ENCODE assay signal across 27 mouse cellular contexts in genomic region chr6:142045746-142046145, GRCm38 (mm10). TPM values are rescaled to one million over a fixed set of nuclear protein-coding genes. Genes with fewer than 3 reads are reported as not detected.
"Had no signal": no experiment of that assay in that cellular context is flagged by ENCODE, and none has a peak within 500 bp of the region (broad histone marks: within the 10 kb centered on the region; RNA-seq: fewer than 3 reads in every experiment).

No protein-coding gene starts in this region.

- DNase-seq: gastrocnemius, adult 2 months; gastrocnemius, postnatal 10 days; gastrocnemius, postnatal 25 days; heart, adult 18-20 months; heart, postnatal 10 days; heart, postnatal 4 days; liver had no signal

- ATAC-seq: hindbrain, embryonic 16.5 days; inflammation-experienced regulatory T-cells, adult 6 months; intestine, embryonic 15.5 days; intestine, postnatal 0 days; liver, embryonic 12.5 days had no signal

- H3K27me3 ChIP-seq: heart, embryonic 12.5 days; hindbrain, embryonic 12.5 days; intestine, embryonic 15.5 days; limb, embryonic 12.5 days; liver, embryonic 12.5 days had no signal

- H3K4me1 ChIP-seq: heart, embryonic 10.5 days; heart, embryonic 12.5 days; hindbrain, embryonic 10.5 days; hindbrain, embryonic 12.5 days; intestine, embryonic 15.5 days; limb, embryonic 10.5 days; liver, embryonic 12.5 days had no signal

- H3K4me2 ChIP-seq: heart, embryonic 12.5 days; hindbrain, embryonic 12.5 days; hindbrain, embryonic 14.5 days; intestine, embryonic 15.5 days; limb, embryonic 12.5 days; liver, embryonic 12.5 days had no signal

- H3K27ac ChIP-seq: gastrocnemius, adult 2 months; heart, embryonic 10.5 days; hindbrain, embryonic 10.5 days; hindbrain, embryonic 12.5 days; hindbrain, embryonic 14.5 days; intestine, embryonic 15.5 days; kidney, postnatal 0 days; layer of hippocampus, adult 2 months; left cerebral cortex, adult 2 months; limb, embryonic 10.5 days; limb, embryonic 12.5 days; liver, embryonic 12.5 days; liver, embryonic 14.5 days had no signal

- H3K36me3 ChIP-seq: heart, embryonic 10.5 days; heart, embryonic 12.5 days; hindbrain, embryonic 10.5 days; hindbrain, embryonic 12.5 days; intestine, embryonic 15.5 days; limb, embryonic 10.5 days; limb, embryonic 12.5 days; liver, embryonic 12.5 days had no signal

- H3K9me3 ChIP-seq: heart, embryonic 10.5 days; heart, embryonic 12.5 days; hindbrain, embryonic 10.5 days; hindbrain, embryonic 12.5 days; intestine, embryonic 15.5 days; limb, embryonic 10.5 days had no signal

- H3K4me3 ChIP-seq: gastrocnemius, adult 2 months; heart, embryonic 10.5 days; heart, embryonic 12.5 days; hindbrain, embryonic 10.5 days; hindbrain, embryonic 12.5 days; intestine, embryonic 15.5 days; layer of hippocampus, adult 2 months; left cerebral cortex, adult 2 months; limb, embryonic 10.5 days; limb, embryonic 12.5 days; liver, embryonic 12.5 days had no signal

- H3K9ac ChIP-seq: heart, embryonic 12.5 days; hindbrain, embryonic 12.5 days; hindbrain, embryonic 14.5 days; intestine, embryonic 15.5 days; limb, embryonic 12.5 days; liver, embryonic 12.5 days; liver, embryonic 14.5 days had no signal

RNA-seq across cellular contexts. Expression of gene Gm6614, which starts 34.5 kb away (rescaled TPM):
- polyA plus RNA-seq: frontal cortex, adult 2 months; heart, embryonic 10.5 days; heart, embryonic 12.5 days; heart, embryonic 14.5 days; heart, embryonic 16.5 days; hindbrain, embryonic 10.5 days; hindbrain, embryonic 12.5 days; hindbrain, embryonic 14.5 days; hindbrain, embryonic 16.5 days; inflammation-experienced regulatory T-cells, adult 6 months; intestine, embryonic 15.5 days; intestine, postnatal 0 days; kidney, postnatal 0 days; limb, embryonic 10.5 days; limb, embryonic 12.5 days; liver, embryonic 12.5 days; liver, embryonic 14.5 days; liver, embryonic 16.5 days had no signal
